Mouse (Mus musculus) intestine, embryonic 16.5 days (tissue): ENCODE results near the gene Duox1. TPM values are rescaled to one million over a fixed set of nuclear protein-coding genes. Genes with fewer than 3 reads are reported as not detected.
"Not testable (repeated sequence)": the region's sequence is repeated elsewhere in the genome, so short reads cannot be mapped to it uniquely, and the experiment has no call there.

Experiments
- ATAC-seq: fragments of 200-750 bp; cut with Nextera tagmentation; 2 replicates; pipeline ENCODE4 v1.8.0; 2017; ENCODE audit warnings: moderate TSS enrichment, moderate library complexity
- H3K27ac ChIP-seq: fragments of 300-500 bp; sonication (generic); 2 replicates; pipeline ENCODE4 v1.5.1; 2014; ENCODE audit warnings: mild to moderate bottlenecking, low read length
- H3K27me3 ChIP-seq: fragments of 300-500 bp; sonication (generic); replicated peaks from 2 replicates; pipeline ENCODE4 v1.6.1; 2014; ENCODE audit warnings: low read length, control low read depth, mixed read lengths; ENCODE audit not compliant: control insufficient read depth, insufficient read depth
- H3K36me3 ChIP-seq: fragments of 300-500 bp; sonication (generic); 2 replicates; pipeline ENCODE4 v1.6.1; 2014; ENCODE audit warnings: low read length, control low read depth; ENCODE audit not compliant: control insufficient read depth, insufficient read depth
- H3K4me1 ChIP-seq: fragments of 300-500 bp; sonication (generic); 2 replicates; pipeline ENCODE4 v1.6.1; 2014; ENCODE audit warnings: low read length, control low read depth, mixed read lengths; ENCODE audit not compliant: control insufficient read depth, insufficient read depth
- H3K4me2 ChIP-seq: fragments of 300-500 bp; sonication (generic); 2 replicates; pipeline ENCODE4 v1.6.1; 2014; ENCODE audit warnings: low read depth, low read length, control low read depth
- H3K4me3 ChIP-seq: fragments of 300-500 bp; sonication (generic); 2 replicates; pipeline ENCODE4 v1.5.1; 2014; ENCODE audit warnings: mild to moderate bottlenecking, low read length
- H3K9ac ChIP-seq: fragments of 300-500 bp; sonication (generic); 2 replicates; pipeline ENCODE4 v1.6.1; 2014; ENCODE audit warnings: low read depth, low read length
- H3K9me3 ChIP-seq: fragments of 300-500 bp; sonication (generic); 2 replicates; pipeline ENCODE4 v1.6.1; 2016; ENCODE audit warnings: low read length, control low read depth; ENCODE audit not compliant: control insufficient read depth
- WGBS: fragments of 180-500 bp; shearing (Covaris S2); extraction: QIAGEN DNeasy Blood & Tissue Kit; methylation state at CpG from one replicate; pipeline ENCODE4 v1.1.7; 2014; 5-methylcytosine and 5-hydroxymethylcytosine counted together
- polyA plus RNA-seq: library from polyadenylated mRNA; unstranded; fragments of >200 nt; fragmentation: Nextera tagmentation; extraction: Ambion mirVana; gene quantifications from 2 replicates; pipeline ENCODE4 v1.2.1, GENCODE M21; 2015

Duox1 gene
- polyA plus RNA-seq, 1 experiment from 2014 or later, result 0.06 TPM

GRCm38 (mm10) chr2:122387135-122387534, 71.7 kb downstream of the Duox1 start:
- not testable (repeated sequence) for H3K36me3 ChIP-seq, H3K4me3 ChIP-seq, H3K9me3 ChIP-seq, H3K9ac ChIP-seq, H3K27me3 ChIP-seq, H3K4me2 ChIP-seq, ATAC-seq, H3K27ac ChIP-seq, H3K4me1 ChIP-seq
- 96% methylated on average over 3 of the region's 3 CpGs for WGBS

GRCm38 (mm10) chr2:122396150-122396549, 80.7 kb downstream of the Duox1 start:
- H3K36me3 ChIP-seq, result no peaks in the 10 kb centered on the region
- H3K27ac ChIP-seq, result no peak overlapping the region
- no peaks in the 10 kb centered on the region for H3K27me3 ChIP-seq
- ATAC-seq, result no peak
- H3K4me3 ChIP-seq, result no peak overlapping the region
- H3K9me3 ChIP-seq, result no peaks in the 10 kb centered on the region
- WGBS, result 96% methylated on average over 1 of the region's 1 CpGs
- H3K9ac ChIP-seq, result no peak overlapping the region
- no peaks in the 10 kb centered on the region for H3K4me1 ChIP-seq
- no peak overlapping the region for H3K4me2 ChIP-seq

Other genes starting within 250 kb of the Duox1 start
- 7.0 and 7.6 TPM in 2 replicates for gene Spg11, start 197.3 kb upstream of the Duox1 start, polyA plus RNA-seq
- gene B2m, start 168.0 kb upstream of the Duox1 start, polyA plus RNA-seq, result 385 and 440 TPM in 2 replicates
- not detected in 2 replicates for gene Trim69, start 155.0 kb upstream of the Duox1 start, polyA plus RNA-seq
- gene Patl2, start 129.5 kb upstream of the Duox1 start, polyA plus RNA-seq, result 0.07 TPM in 1 of 2 replicates, not detected in the other
- not detected in 2 replicates for gene Terb2, start 129.4 kb upstream of the Duox1 start, polyA plus RNA-seq
- 90.2 and 104 TPM in 2 replicates for gene Sord, start 80.9 kb upstream of the Duox1 start, polyA plus RNA-seq
- 0.06 and 0.07 TPM in 2 replicates for gene Duox2, start 17.2 kb upstream of the Duox1 start, polyA plus RNA-seq
- 0.16 and 0.24 TPM in 2 replicates for gene Duoxa2, start 16.8 kb upstream of the Duox1 start, polyA plus RNA-seq
- not detected in 2 replicates for gene Duoxa1, start 1.9 kb upstream of the Duox1 start, polyA plus RNA-seq
- gene Shf, start 53.5 kb downstream of the Duox1 start, polyA plus RNA-seq, result 1.9 and 2.2 TPM in 2 replicates
- gene Slc28a2, start 110.8 kb downstream of the Duox1 start, polyA plus RNA-seq, result 93.5 and 105 TPM in 2 replicates
- gene Gm14085, start 169.3 kb downstream of the Duox1 start, polyA plus RNA-seq, result 0.53 and 0.75 TPM in 2 replicates